Mouse (Mus musculus) ES-E14 (cell line): ENCODE measurements around the gene Fbxo11.
"Not testable (repeated sequence)": the region's sequence is repeated elsewhere in the genome, so short reads cannot be mapped to it uniquely, and the experiment has no call there.

Source experiments
- CHD2 ChIP-seq: IDR thresholded peaks from 2 replicates; pipeline ENCODE4 v1.6.1; 2014; ENCODE audit warnings: mild to moderate bottlenecking, low read depth, low read length, inconsistent platforms
- HCFC1 ChIP-seq: IDR thresholded peaks from 2 replicates; pipeline ENCODE4 v1.6.1; 2012; ENCODE audit warnings: low read length, inconsistent platforms, borderline replicate concordance; ENCODE audit not compliant: insufficient read depth
- MAFK ChIP-seq: IDR thresholded peaks from 2 replicates; pipeline ENCODE4 v1.6.1; 2014; ENCODE audit warnings: mild to moderate bottlenecking, low read depth, low read length, inconsistent platforms; ENCODE audit not compliant: insufficient read depth
- ZC3H11A ChIP-seq: IDR thresholded peaks from 2 replicates; pipeline ENCODE4 v1.6.1; 2012; ENCODE audit warnings: low read depth, mild to moderate bottlenecking, inconsistent platforms, low read length, borderline replicate concordance
- ZNF384 ChIP-seq: IDR thresholded peaks from 2 replicates; pipeline ENCODE4 v1.6.1; 2012; ENCODE audit warnings: low read depth, low read length, inconsistent platforms

DNA sequence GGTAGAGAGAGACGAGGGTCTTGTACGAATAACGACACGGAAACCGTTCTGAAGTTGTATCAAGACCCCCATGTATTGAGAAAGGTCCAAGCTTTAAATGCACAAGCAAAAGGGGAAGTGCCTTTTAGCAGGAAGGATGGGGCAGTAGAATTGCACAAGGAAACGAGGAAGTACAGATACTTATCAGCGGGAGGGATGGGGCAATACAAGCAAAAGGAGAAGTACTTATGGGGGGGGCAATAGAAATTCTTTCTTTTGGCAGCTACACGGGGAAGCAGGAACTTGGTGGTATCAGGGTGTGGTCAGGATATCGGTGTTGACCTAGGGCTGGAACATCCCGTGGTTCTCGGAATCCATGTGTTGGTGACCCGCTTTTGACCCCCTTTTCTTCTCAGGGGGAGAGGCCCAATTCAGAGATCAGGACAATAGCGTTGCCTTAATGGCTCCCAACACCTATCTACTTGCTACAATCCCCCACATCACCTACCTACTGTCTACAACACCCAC is 110.4 kb downstream of the Fbxo11 start:
- TF ChIP-seq CHD2, HCFC1, ZC3H11A, ZNF384, MAFK: not testable (repeated sequence)
